Mouse (Mus musculus) kidney, postnatal 10 days (tissue): Measurements from ENCODE around the gene Gsdma.
"Not testable (repeated sequence)": the region's sequence is repeated elsewhere in the genome, so short reads cannot be mapped to it uniquely, and the experiment has no call there.

Experiments
- DNase-seq: peaks from one replicate; pipeline ENCODE4 v3.0.0; 2021; ENCODE audit warnings: mixed read lengths

Gsdma gene

DNA sequence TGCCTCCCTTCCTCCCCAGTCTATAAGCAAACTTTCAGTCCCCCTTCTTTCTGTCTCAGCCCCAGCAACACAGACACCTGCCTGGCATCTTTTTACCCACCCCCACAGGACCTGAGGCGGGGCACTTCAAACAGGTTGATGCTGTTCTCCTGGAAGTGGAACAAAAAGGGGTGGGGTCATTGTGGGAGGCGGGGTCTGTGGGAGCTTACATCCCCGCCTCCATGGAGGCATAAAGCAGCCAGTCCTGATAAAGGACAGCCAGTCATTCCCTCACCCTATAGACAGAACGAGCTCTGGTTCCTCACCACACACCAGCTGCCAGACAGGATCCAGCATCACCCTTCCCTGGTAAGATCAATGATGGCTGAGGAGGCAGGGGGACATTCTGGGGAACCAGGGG, at the start of gene Gsdma:
Gene Gsdma, plus strand, starts transcription at position 261 of the 400 bp plus-strand sequence.
- DNase-seq, result no peak

DNA sequence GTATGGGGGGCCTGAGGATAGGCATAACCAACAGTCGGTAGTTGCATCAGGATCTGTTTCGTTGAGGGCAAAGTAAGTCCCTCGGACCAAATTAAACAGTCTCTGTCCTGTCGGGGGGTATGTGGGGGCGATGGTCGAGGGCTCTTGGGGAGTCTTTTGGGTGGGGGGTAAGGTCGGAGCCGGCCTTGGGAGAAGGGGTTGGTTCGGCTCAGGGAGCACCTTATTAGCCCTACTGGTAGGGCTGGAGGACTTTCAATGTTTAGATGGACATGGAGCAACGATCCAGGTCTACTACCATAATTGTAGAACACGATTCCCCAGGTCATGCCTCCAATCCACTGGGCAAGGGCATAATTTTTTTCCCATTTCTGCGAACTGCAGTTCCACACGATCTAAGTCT, 43.4 kb upstream of the Gsdma start:
- no peak for DNase-seq

GRCm38 (mm10) chr11:98623981-98624380, 40.2 kb upstream of the Gsdma start:
- not testable (repeated sequence) for DNase-seq

DNA sequence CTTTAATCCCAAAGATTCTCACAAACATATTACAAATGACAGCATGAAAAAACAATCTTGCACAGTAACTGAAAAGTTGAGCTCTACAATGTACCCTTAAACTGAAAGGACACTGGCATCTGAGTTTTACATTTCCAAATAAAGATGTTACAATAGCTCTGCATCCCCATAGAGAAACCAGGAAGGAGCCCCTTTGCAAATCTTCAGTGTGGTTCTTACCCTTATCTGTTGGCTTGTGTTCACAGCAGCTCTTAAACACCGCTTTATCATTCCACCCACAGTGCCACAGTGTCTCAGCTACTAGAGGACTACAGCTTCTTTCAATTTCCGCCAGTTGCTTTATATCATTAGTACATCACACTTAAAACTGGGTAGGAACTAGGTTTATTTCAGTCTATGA, 39.8 kb upstream of the Gsdma start:
- not testable (repeated sequence) for DNase-seq

- DNase-seq, result no peak
Observed at GRCm38 (mm10) chr11:98625611-98626410, 38.3 kb upstream of the Gsdma start, which contains the start of the genes Gm12355 and Gsdma3. Gene Gm12355 (minus strand): TSS chr11:98625661. Gene Gsdma3 (plus strand): TSS chr11:98626360.

GRCm38 (mm10) chr11:98628706-98629105, 35.4 kb upstream of the Gsdma start:
- no peak for DNase-seq

DNA sequence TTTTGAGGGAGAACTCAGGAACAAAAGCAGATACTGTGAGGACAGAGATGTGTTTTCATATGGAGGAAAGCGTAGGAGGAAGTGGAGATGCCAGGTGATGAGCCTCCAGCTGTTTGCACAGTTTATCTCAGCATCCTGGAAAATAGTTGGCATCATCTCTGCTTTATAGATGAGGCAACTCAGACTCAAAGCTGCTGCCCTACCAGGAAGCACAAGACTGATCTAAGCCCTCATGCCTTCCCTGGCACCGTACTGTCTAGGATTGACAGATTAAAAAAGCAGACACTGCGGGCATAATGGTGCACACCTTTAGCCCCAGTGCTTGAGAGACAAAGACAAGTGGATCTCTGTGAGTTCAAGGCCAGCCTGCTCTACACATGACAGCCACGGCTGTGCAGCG, 33.5 kb upstream of the Gsdma start:
- no peak for DNase-seq

DNA sequence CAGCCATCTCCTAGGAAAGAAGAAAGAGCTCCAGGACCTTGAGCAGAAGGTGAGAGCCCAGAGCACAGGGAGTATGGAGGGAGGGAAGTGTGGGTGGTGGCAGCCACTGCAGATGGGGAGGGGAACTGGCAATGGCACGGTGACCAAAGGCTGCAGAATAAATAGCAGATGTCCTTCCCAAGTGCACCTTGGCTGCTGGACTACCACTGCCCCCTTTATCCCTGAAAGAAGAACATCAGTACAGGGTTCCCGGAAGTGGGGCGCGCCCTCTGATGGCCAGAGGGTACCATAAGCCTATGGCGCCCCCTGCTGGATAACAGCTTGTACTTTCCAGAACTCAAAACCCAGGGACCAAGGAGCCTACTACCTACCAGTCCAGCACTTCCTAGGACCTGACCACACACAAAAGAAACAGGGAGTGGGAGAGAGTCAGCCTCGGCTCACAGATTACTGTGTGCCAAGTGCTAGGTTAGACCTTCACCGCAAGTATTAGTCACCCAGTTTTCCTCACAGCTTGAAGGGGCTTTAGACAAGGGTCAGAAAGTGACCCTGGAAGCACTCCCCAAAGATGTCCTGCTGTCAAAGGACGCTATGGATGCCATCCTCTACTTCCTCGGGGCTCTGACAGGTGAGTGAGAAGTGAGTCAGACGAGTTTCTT, 28.7 kb upstream of the Gsdma start:
- peak; percentile 45 for DNase-seq

GRCm38 (mm10) chr11:98637501-98637900, 26.6 kb upstream of the Gsdma start:
- no peak for DNase-seq

- no peak for DNase-seq
Observed at GRCm38 (mm10) chr11:98640091-98640490, 24.1 kb upstream of the Gsdma start.

DNA sequence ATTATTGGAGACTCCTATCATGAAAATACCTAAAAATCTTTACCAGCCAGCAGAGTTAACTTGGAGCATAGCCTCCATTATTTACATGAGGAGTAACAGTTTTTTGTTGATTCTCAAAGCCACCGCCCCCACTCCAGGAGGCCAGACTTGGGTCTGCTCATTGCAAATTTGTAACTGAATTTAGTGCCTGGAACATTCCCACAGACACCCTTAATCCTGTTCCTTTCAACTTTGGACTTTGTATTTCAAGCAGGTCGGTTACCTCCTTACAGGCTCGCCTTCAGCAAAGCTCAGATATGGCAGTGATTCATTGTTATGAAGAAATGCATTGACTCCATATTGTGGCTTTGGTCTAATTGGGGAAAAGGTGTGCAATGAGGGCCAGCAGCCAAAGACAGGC, 19.4 kb upstream of the Gsdma start:
- DNase-seq, result no peak

DNA sequence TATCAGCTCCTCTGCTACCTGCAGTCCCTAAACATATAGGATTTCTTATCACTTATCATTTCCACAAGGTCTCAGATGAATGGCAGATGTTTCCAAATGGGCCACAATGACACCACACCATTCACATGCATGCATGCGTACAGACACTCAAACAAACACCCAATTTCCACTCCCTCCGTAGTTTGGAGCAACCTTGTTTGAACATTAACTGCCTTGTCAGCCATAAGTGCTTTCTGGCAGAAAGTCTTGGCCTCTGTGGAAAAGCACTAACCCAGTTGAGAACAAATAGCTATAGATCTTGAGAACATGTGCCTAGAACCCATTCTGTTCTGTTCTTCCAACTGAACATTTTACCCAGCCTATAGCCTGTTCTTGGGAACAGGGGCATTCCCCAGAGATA, 18.2 kb upstream of the Gsdma start:
- no peak for DNase-seq

GRCm38 (mm10) chr11:98646459-98646858, 17.7 kb upstream of the Gsdma start, which contains the start of gene Gsdma2:
Gene Gsdma2 (plus strand): TSS chr11:98646759.
- no peak for DNase-seq

DNA sequence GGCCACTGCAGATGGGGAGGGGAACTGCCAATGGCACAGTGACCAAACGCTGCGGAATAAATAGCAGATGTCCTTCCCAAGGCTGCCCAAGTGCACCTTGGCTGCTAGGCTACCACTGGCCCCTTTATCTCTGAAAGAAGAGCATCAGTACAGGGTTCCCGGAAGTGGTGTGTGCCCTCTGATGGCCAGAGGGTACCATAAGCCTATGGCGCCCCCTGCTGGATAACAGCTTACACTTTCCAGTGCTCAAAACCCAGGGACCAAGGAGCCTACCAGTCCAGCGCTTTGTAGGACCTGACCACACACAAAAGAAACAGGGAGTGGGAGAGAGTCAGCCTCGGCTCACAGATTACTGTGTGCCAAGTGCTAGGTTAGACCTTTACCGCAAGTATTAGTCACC, 9.1 kb upstream of the Gsdma start:
- peak; percentile 72 for DNase-seq

DNA sequence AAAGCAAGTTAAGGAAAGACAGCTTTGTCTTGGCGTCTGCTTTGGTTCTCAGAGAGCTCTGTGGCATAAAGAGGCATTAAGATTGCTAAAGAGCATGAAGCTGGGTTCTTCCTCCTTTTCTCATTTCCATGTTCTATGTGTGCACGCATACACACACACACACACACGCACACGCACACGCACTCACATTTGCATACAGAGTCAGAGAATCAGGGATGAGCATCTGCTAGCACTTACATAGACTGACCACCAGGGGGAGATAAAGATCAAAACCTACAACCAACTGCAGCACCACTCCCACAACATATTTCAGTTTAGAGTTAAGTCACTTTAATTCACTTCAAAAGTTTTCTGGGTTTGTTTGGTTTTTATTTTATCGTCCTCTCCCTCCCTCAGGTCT, 3.6 kb upstream of the Gsdma start:
- peak; percentile 47 for DNase-seq

- no peak for DNase-seq
Observed at GRCm38 (mm10) chr11:98668984-98669383, 4.8 kb downstream of the Gsdma start.

- no peak for DNase-seq
Observed at GRCm38 (mm10) chr11:98671284-98671815, 7.2 kb downstream of the Gsdma start.

DNA sequence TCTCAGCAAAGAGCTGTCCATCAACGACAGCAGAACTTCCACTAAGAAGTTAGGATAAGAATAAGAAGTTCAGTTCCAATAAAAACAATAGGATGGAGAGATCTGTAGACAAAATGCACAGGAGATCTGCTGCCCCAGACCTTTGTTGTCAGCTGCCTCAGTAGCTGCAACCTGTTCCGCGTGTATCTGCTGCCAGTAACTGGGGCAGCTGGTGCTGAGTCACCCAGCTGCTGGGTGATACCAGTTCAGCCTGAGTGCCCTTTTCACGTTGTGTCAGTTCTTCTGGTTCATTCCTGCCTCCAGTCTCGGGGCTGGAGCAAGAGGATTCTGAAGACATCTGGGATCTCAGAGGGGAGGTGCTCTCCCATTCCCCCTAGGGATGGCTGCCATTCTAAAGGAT, 7.7 kb downstream of the Gsdma start:
- DNase-seq, result no peak

- no peak for DNase-seq
Observed at GRCm38 (mm10) chr11:98672482-98672881, 8.3 kb downstream of the Gsdma start.

DNA sequence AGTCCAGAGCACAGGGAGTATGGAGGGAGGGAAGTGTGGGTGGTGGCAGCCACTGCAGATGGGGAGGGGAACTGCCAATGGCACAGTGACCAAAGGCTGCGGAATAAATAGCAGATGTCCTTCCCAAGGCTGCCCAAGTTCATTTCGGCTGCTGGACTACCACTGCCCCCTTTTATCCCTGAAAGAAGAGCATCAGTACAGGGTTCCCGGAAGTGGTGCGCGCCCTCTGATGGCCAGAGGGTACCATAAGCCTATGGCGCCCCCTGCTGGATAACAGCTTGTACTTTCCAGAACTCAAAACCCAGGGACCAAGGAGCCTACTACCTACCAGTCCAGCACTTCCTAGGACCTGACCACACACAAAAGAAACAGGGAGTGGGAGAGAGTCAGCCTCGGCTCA, 9.0 kb downstream of the Gsdma start:
- peak; percentile 77 for DNase-seq

GRCm38 (mm10) chr11:98675829-98676363, 11.7 kb downstream of the Gsdma start:
- no peak for DNase-seq

DNA sequence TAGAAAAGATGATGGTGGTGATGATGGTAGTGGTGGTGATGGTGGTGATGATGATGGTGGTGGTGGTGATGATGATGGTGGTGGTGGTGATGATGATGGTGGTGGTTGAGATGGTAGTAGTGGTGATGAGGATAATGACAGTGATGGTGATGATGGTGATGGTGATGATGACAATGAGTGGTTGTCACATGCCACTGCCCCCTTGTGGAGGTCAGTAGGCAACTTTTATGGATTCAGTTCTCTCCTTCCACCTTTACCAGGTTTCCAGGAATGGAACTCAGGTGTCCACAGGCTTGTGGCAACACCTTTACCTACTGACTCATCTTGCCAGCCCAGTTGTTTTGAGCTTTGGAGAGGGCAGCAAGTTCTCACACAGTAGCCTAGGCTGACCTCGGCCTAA, 15.9 kb downstream of the Gsdma start:
- no peak for DNase-seq

DNA sequence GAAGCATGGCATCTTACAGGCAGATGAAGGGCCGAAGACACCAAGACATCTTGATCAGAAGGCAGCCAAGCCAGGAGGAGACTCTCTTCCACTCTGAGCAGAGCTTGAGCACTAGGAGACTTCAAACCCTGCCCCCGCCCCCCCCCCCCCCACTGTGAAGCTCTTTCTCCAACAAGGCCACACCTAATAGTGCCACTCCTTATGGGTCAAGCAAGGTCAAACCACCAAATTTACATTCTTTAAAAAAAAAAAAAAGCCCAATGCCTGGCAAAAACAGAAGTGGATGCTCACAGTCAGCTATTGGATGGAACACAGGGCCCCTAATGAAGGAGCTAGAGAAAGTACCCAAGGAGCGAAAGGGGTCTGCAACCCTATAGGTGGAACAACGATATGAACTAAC, 16.4 kb downstream of the Gsdma start:
- not testable (repeated sequence) for DNase-seq

- DNase-seq, result no peak
Observed at GRCm38 (mm10) chr11:98681186-98681585, 17.0 kb downstream of the Gsdma start.
